Mouse (Mus musculus): ENCODE measurements at regions not wholly inside any gene's neighbourhood (a gene's known extent, or its start where the extent isn't known, plus 50 kb on each side); places are given as distances from the start of the nearest gene placed in this dataset.
A peak's percentile ranks its signal among the peaks of the same experiment; 100 is the strongest.

- Histone ChIP-seq H3K9me3 (no peaks in the 10 kb centered on the region), H3K4me1 (replicated peaks) (peaks cover 17% of the 10 kb centered on the region), H3K27me3 (ENCODE audit: insufficient read depth, poor library complexity, severe bottlenecking) (no peaks in the 10 kb centered on the region), H3K27ac (no peak overlapping the region), H3K4me3 (no peak overlapping the region), H3K36me3 (no peaks in the 10 kb centered on the region)
- no peak for DNase-seq (ENCODE audit: low spot score)
- 92% methylated on average over 2 of the region's 2 CpGs for WGBS
These were observed 112.0 kb downstream of the Gm19410 start for GRCm38 (mm10) chr8:35877581-35877980.

DNA sequence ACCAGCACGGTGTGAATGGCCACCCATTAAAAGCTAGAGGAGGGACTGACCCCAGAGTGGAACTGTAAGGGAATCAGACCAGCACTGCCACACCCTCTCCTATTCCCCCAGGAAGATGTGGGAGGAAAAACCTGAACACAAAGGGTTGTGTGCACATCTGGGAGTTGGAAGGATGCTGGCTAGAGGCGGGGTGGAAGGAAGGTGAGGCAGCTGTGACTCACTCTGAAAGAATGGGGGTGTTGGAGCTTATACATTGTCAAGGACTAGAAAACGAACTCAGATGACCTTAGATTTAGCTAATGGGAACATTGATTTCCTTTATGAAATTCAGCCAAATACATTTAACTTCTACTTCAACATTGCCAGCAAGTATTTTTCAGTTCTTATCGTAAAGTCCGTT, 116.2 kb downstream of the Gm19410 start:
- no peak overlapping the region for H3K4me3 ChIP-seq
- H3K27ac ChIP-seq: no peak overlapping the region
- H3K4me1 ChIP-seq (replicated peaks): peaks cover 18% of the 10 kb centered on the region
- no peaks in the 10 kb centered on the region for H3K27me3 ChIP-seq (ENCODE audit: insufficient read depth, poor library complexity, severe bottlenecking)
- H3K9me3 ChIP-seq: peaks cover 7% of the 10 kb centered on the region
- 0 out of 2 replicates have a peak, but pooled peaks cover 3% of the 10 kb centered on the region for H3K36me3 ChIP-seq
- WGBS: 80% methylated on average over 5 of the region's 5 CpGs
- DNase-seq (ENCODE audit: low spot score): no peak

DNA sequence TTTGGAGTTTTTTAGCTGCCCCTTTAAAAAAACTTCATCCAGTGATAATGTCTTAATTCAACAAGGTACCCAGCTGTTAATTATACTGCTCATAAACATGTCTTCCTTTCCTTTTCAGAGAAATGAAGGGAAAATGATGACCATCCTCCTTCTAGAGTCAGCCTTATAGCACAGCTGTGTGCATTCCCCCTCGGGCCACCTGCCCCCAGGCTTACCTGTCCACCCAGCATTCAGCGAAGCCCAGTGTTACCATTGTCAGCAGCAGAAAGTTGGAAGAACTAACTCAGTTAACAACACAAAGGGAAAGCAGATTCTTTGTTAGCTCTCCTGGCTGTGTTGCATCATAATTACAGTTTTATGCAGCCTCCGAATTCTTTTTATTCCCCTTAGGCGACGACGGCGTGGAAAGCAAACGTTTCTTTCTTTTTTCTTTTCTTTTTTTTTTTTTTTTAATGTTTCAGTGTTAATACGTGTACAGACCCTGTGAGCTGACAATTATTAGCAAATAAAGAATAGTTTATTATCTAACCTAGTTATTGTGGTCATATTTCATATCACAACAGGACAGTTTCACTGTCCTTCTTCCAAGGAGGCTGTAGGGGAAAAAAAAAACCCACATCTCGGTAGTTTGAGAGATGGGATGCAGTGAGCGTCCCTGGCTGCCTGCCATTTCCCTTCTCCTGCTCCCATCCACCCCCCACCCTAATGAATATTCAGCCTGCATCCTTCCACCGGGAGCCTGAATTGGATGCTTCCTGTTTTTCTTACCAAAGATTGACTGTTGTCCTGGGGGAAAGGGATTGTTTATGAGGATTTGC, 117.3 kb downstream of the Gm19410 start:
- no peaks in the 10 kb centered on the region for H3K27me3 ChIP-seq (ENCODE audit: insufficient read depth, poor library complexity, severe bottlenecking)
- no peak for DNase-seq (ENCODE audit: low spot score)

GRCm38 (mm10) chr8:35883456-35883780, 117.8 kb downstream of the Gm19410 start:
- Histone ChIP-seq H3K27me3 (ENCODE audit: insufficient read depth, poor library complexity, severe bottlenecking) (no peaks in the 10 kb centered on the region), H3K4me1 (replicated peaks) (peaks cover 19% of the 10 kb centered on the region), H3K9me3 (peaks cover 7% of the 10 kb centered on the region), H3K4me3 (no peak overlapping the region), H3K36me3 (0 out of 2 replicates have a peak, but pooled peaks cover 3% of the 10 kb centered on the region), H3K27ac (no peak overlapping the region; the same call in 1 of the 2 replicates)
- WGBS: 60% methylated on average over 1 of the region's 1 CpGs
- no peak for DNase-seq (ENCODE audit: low spot score)

More for the DNA sequence above, 117.3 kb downstream of the Gm19410 start:
- Histone ChIP-seq H3K4me1 (replicated peaks) (peaks cover 14% of the 10 kb centered on the region), H3K36me3 (0 out of 2 replicates have a peak, but pooled peaks cover 3% of the 10 kb centered on the region), H3K9me3 (peaks cover 7% of the 10 kb centered on the region), H3K27ac (peak overlapping the region; percentile 73), H3K4me3 (no peak overlapping the region)
- 31% methylated on average over 12 of the region's 12 CpGs for WGBS

DNA sequence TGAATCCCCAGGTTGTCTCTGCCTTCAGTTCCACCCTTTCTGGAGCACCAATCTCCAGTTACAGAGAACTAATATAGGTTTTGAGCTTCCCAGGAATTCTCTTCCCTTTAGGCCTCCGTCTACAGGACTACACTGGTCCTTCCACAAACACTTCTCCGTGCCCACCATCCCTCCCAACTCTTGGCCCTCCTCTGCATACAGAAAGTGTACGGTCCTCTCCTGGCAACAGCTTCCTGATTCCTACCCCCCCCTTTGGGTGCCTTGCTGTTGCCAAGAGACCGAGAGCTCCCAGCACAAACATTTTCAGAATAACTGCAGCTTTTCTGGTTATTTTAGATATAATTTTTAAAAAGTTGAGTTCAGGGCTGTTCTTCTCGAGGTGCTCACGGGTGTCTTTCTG, 119.0 kb downstream of the Gm19410 start:
- Histone ChIP-seq H3K4me3 (no peak overlapping the region), H3K27ac (no peak overlapping the region), H3K27me3 (ENCODE audit: insufficient read depth, poor library complexity, severe bottlenecking) (no peaks in the 10 kb centered on the region), H3K9me3 (peaks cover 7% of the 10 kb centered on the region), H3K4me1 (replicated peaks) (peaks cover 26% of the 10 kb centered on the region), H3K36me3 (0 out of 2 replicates have a peak, but pooled peaks cover 3% of the 10 kb centered on the region)
- DNase-seq (ENCODE audit: low spot score): no peak
- WGBS: 80% methylated on average over 6 of the region's 6 CpGs

DNA sequence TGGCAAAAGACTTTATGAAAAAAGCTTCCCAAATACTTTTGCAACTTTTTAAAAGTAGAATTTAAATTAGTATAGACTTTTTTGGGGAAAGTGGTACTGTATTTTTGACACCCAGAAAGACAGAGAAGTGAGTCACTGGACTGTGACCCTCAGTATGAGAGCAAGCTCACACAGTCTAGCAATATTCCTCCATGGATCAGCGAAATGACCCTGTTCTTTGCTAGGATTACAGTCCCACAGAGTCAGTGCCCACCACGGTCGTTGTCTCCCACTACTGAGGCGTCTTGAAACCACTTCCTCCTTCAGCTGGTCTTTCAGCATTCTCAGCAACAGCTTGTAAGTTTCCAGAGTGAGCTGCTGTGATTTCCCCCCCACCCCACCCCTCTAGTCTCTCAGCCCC, 124.5 kb downstream of the Gm19410 start:
- no peaks in the 10 kb centered on the region for H3K27me3 ChIP-seq (ENCODE audit: insufficient read depth, poor library complexity, severe bottlenecking)
- H3K36me3 ChIP-seq: 0 out of 2 replicates have a peak, but pooled peaks cover 3% of the 10 kb centered on the region
- WGBS: 79% methylated on average over 4 of the region's 4 CpGs
- H3K4me1 ChIP-seq (replicated peaks): peaks cover 18% of the 10 kb centered on the region; the same call in 1 of the 2 replicates
- H3K4me3 ChIP-seq: no peak overlapping the region
- peaks cover 6% of the 10 kb centered on the region for H3K9me3 ChIP-seq
- H3K27ac ChIP-seq: no peak overlapping the region
- DNase-seq (ENCODE audit: low spot score): no peak

- Histone ChIP-seq H3K4me3 (no peak overlapping the region), H3K27me3 (ENCODE audit: insufficient read depth, poor library complexity, severe bottlenecking) (no peaks in the 10 kb centered on the region), H3K4me1 (replicated peaks) (peaks cover 18% of the 10 kb centered on the region; the same call in 1 of the 2 replicates), H3K9me3 (no peaks in the 10 kb centered on the region), H3K27ac (no peak overlapping the region), H3K36me3 (no peaks in the 10 kb centered on the region)
- WGBS: 84% methylated on average over 6 of the region's 6 CpGs
- no peak for DNase-seq (ENCODE audit: low spot score)
These were observed 126.2 kb downstream of the Gm19410 start for GRCm38 (mm10) chr8:35891769-35892168.

DNA sequence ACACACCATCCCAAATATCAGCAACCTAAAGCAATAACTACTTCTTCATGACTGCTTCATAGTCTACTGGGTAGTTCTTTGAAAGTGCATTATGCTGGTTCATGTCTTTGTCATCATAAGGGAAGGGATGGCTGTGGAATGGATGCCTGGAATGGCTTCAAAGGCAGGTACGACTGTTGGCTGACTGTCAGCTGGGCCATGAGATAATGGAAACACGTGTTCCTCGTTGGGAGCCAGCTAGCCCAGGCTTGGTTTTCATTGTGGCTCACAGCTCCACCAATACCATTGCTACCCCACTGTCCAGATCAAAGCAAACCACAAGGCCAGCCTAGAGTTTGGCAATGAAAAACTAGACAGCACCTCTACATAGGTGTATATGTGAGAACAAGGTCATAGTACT, 132.9 kb downstream of the Gm19410 start:
- WGBS: 80% methylated on average over 3 of the region's 3 CpGs
- no peaks in the 10 kb centered on the region for H3K27me3 ChIP-seq (ENCODE audit: insufficient read depth, poor library complexity, severe bottlenecking)
- H3K9me3 ChIP-seq: no peaks in the 10 kb centered on the region

GRCm38 (mm10) chr8:35901490-35901889, 135.9 kb downstream of the Gm19410 start:
- no peak for DNase-seq (ENCODE audit: low spot score)
- Histone ChIP-seq H3K4me3 (no peak overlapping the region), H3K27ac (no peak overlapping the region), H3K9me3 (no peaks in the 10 kb centered on the region), H3K4me1 (replicated peaks) (no peaks in the 10 kb centered on the region), H3K27me3 (ENCODE audit: insufficient read depth, poor library complexity, severe bottlenecking) (no peaks in the 10 kb centered on the region), H3K36me3 (no peaks in the 10 kb centered on the region)
- 93% methylated on average over 7 of the region's 7 CpGs for WGBS

More for the DNA sequence above, 132.9 kb downstream of the Gm19410 start:
- no peak for DNase-seq (ENCODE audit: low spot score)
- Histone ChIP-seq H3K4me3 (no peak overlapping the region), H3K27ac (no peak overlapping the region), H3K4me1 (replicated peaks) (peaks cover 6% of the 10 kb centered on the region; the same call in 1 of the 2 replicates), H3K36me3 (no peaks in the 10 kb centered on the region)

DNA sequence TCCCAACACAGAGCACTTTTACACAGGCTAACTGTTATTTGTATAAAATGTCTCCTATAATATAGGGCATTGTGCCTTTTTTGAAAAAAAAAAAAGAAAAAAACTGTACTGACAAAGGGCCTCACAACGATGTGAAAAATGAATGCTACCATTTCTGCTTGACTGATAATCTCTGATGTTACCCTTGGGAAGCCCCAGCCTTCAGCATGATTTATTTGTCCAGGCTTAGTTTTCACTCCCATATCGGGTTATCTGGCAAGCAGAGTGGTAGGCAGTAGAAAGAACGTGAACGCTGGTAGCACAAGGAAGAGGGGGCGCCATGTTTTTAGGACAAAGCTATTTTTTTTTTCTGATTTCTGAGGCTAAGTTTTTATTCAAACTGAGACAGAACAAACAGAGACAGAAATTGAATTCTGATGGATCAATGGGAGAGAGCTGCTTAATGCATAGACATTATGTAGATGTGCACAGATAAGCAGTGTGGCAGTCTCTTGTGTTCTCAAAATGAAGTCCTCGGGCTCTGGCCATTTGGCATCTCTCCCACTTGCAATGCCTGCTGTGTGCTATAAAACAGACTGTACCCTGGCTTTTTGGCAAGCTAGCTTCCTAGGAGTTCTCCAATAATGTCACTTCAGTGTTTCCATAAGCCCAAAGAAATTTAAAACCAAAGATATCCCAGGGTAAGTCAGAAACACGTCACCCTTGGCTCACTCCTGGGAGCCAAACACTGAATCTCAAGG, 139.3 kb downstream of the Gm19410 start:
- no peak overlapping the region for H3K4me3 ChIP-seq
- no peaks in the 10 kb centered on the region for H3K36me3 ChIP-seq
- WGBS: 76% methylated on average over 7 of the region's 7 CpGs
- no peaks in the 10 kb centered on the region for H3K9me3 ChIP-seq
- no peaks in the 10 kb centered on the region for H3K27me3 ChIP-seq (ENCODE audit: insufficient read depth, poor library complexity, severe bottlenecking)
- DNase-seq (ENCODE audit: low spot score): no peak
- no peak overlapping the region for H3K27ac ChIP-seq
- no peaks in the 10 kb centered on the region for H3K4me1 ChIP-seq (replicated peaks)

- DNase-seq (ENCODE audit: low spot score): no peak
- Histone ChIP-seq H3K27me3 (ENCODE audit: insufficient read depth, poor library complexity, severe bottlenecking) (no peaks in the 10 kb centered on the region), H3K9me3 (no peaks in the 10 kb centered on the region), H3K36me3 (no peaks in the 10 kb centered on the region), H3K27ac (no peak overlapping the region), H3K4me1 (replicated peaks) (no peaks in the 10 kb centered on the region), H3K4me3 (no peak overlapping the region)
- 88% methylated on average over 2 of the region's 2 CpGs for WGBS
These were observed 142.4 kb downstream of the Gm19410 start for GRCm38 (mm10) chr8:35907998-35908397.

DNA sequence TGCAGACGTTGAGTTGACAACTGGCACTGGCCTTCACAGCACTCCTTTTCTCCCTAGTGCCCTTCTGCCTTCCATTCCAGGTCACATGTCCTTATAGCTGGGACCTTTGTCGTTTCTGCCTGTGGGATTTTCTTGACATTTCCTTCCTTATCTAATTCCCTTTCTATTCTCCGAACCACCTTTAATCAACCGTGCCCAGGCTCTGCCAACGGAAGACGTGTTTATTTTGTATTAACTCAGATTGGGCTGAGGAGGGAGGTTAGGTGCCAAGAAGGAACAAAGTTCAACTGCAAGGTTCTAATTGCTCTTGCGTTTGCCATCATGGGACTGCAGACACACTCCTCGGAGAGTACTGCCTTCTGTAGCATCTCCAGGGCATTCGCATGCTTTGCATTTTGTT, 146.7 kb downstream of the Gm19410 start:
- Histone ChIP-seq H3K27me3 (ENCODE audit: insufficient read depth, poor library complexity, severe bottlenecking) (no peaks in the 10 kb centered on the region), H3K4me1 (replicated peaks) (0 out of 2 replicates have a peak, but pooled peaks cover 3% of the 10 kb centered on the region), H3K4me3 (no peak overlapping the region), H3K36me3 (no peaks in the 10 kb centered on the region), H3K27ac (no peak overlapping the region), H3K9me3 (no peaks in the 10 kb centered on the region)
- DNase-seq (ENCODE audit: low spot score): no peak
- WGBS: 84% methylated on average over 9 of the region's 9 CpGs

GRCm38 (mm10) chr8:35915878-35916518, 150.4 kb downstream of the Gm19410 start:
- Histone ChIP-seq H3K36me3 (no peaks in the 10 kb centered on the region), H3K4me1 (replicated peaks) (peaks cover 22% of the 10 kb centered on the region), H3K27ac (no peak overlapping the region), H3K4me3 (no peak overlapping the region), H3K27me3 (ENCODE audit: insufficient read depth, poor library complexity, severe bottlenecking) (no peaks in the 10 kb centered on the region), H3K9me3 (no peaks in the 10 kb centered on the region)
- WGBS: 88% methylated on average over 10 of the region's 10 CpGs
- no peak for DNase-seq (ENCODE audit: low spot score)

Measured in hindbrain, embryonic 10.5 days (tissue).